Mouse (Mus musculus) forebrain, embryonic 15.5 days (tissue): Measurements from ENCODE around the gene Vwde. TPM values are rescaled to one million over a fixed set of nuclear protein-coding genes. Genes with fewer than 3 reads are reported as not detected.

ENCODE experiments used
- ATAC-seq: fragments of 200-750 bp; cut with Nextera tagmentation; replicated peaks from 2 replicates; pipeline ENCODE4 v1.8.0; 2017; ENCODE audit warnings: mild to moderate bottlenecking, moderate TSS enrichment, moderate library complexity
- H3K27ac ChIP-seq: fragments of 300-500 bp; sonication (generic); replicated peaks from 2 replicates; pipeline ENCODE4 v1.5.1; 2015; ENCODE audit warnings: mild to moderate bottlenecking, inconsistent platforms
- H3K27me3 ChIP-seq: fragments of 300-500 bp; sonication (generic); 2 replicates; pipeline ENCODE4 v1.6.1; 2015; ENCODE audit warnings: inconsistent platforms
- H3K36me3 ChIP-seq: fragments of 300-500 bp; sonication (generic); 2 replicates; pipeline ENCODE4 v1.6.1; 2015; ENCODE audit warnings: mild to moderate bottlenecking, inconsistent platforms
- H3K4me1 ChIP-seq: fragments of 300-500 bp; sonication (generic); 2 replicates; pipeline ENCODE4 v1.6.1; 2015; ENCODE audit warnings: inconsistent platforms
- H3K4me2 ChIP-seq: fragments of 300-500 bp; sonication (generic); replicated peaks from 2 replicates; pipeline ENCODE4 v1.6.1; 2015; ENCODE audit warnings: mild to moderate bottlenecking, inconsistent platforms
- H3K4me3 ChIP-seq: fragments of 300-500 bp; sonication (generic); 2 replicates; pipeline ENCODE4 v1.5.1; 2015; ENCODE audit warnings: mild to moderate bottlenecking, inconsistent platforms
- H3K9ac ChIP-seq: fragments of 300-500 bp; sonication (generic); replicated peaks from 2 replicates; pipeline ENCODE4 v1.6.1; 2015; ENCODE audit warnings: mild to moderate bottlenecking, inconsistent platforms
- H3K9me3 ChIP-seq: fragments of 300-500 bp; sonication (generic); 2 replicates; pipeline ENCODE4 v1.6.1; 2016; ENCODE audit warnings: inconsistent platforms
- WGBS: fragments of 180-500 bp; shearing (Covaris S2); methylation state at CpG from one replicate; pipeline ENCODE4 v1.1.7; 2015; ENCODE audit warnings: mixed read lengths; 5-methylcytosine and 5-hydroxymethylcytosine counted together
- polyA plus RNA-seq: library from polyadenylated mRNA; unstranded; fragments of >200 nt; fragmentation: Nextera tagmentation; extraction: Ambion mirVana; gene quantifications from 2 replicates; pipeline ENCODE4 v1.2.1, GENCODE M21; 2015

Vwde gene
- 0.03 TPM in 1 of 2 replicates, not detected in the other for polyA plus RNA-seq

GRCm38 (mm10) chr6:13224596-13225227, at the start of gene Vwde:
Gene Vwde, minus strand, starts transcription at chr6:13224965.
- ATAC-seq = no peak
- no peaks in the 10 kb centered on the region for H3K9me3 ChIP-seq

GRCm38 (mm10) chr6:13255341-13255740, 30.6 kb upstream of the Vwde start:
- H3K9me3 ChIP-seq = no peaks in the 10 kb centered on the region
- no peak overlapping the region for H3K4me2 ChIP-seq
- no peaks in the 10 kb centered on the region for H3K4me1 ChIP-seq
- H3K27ac ChIP-seq = no peak overlapping the region
- H3K27me3 ChIP-seq = no peaks in the 10 kb centered on the region
- no peak overlapping the region for H3K4me3 ChIP-seq
- 89% methylated on average over 4 of the region's 4 CpGs for WGBS
- ATAC-seq = no peak
- no peaks in the 10 kb centered on the region for H3K36me3 ChIP-seq
- no peak overlapping the region for H3K9ac ChIP-seq

More at GRCm38 (mm10) chr6:13224596-13225227, at the start of gene Vwde:
- H3K9ac ChIP-seq = no peak within 1 kb of the TSS
- no peaks in the 10 kb centered on the region for H3K36me3 ChIP-seq
- H3K27me3 ChIP-seq = no peaks in the 10 kb centered on the region
- H3K4me2 ChIP-seq = peak within 1 kb of the TSS; percentile 40
- 30% methylated on average over 15 of the region's 15 CpGs for WGBS
- H3K4me3 ChIP-seq = peak within 1 kb of the TSS; percentile 19
- H3K27ac ChIP-seq = no peak within 1 kb of the TSS
- peaks cover 5% of the 10 kb centered on the region; the same call in 1 of the 2 replicates for H3K4me1 ChIP-seq

GRCm38 (mm10) chr6:13248317-13248969, 23.7 kb upstream of the Vwde start:
- no peaks in the 10 kb centered on the region for H3K36me3 ChIP-seq
- no peaks in the 10 kb centered on the region for H3K4me1 ChIP-seq
- no peak overlapping the region for H3K27ac ChIP-seq
- 64% methylated on average over 4 of the region's 4 CpGs for WGBS
- no peak overlapping the region for H3K4me2 ChIP-seq
- 0 out of 2 replicates have a peak, but pooled peaks have one; percentile 23 for ATAC-seq
- H3K4me3 ChIP-seq = no peak overlapping the region
- no peak overlapping the region for H3K9ac ChIP-seq
- H3K27me3 ChIP-seq = no peaks in the 10 kb centered on the region
- no peaks in the 10 kb centered on the region for H3K9me3 ChIP-seq

- no peak overlapping the region for H3K4me2 ChIP-seq
- WGBS = 60% methylated on average over 6 of the region's 6 CpGs
- no peak for ATAC-seq
These were observed 18.6 kb downstream of the Vwde start for GRCm38 (mm10) chr6:13206157-13206556.

GRCm38 (mm10) chr6:13197486-13197885, 27.3 kb downstream of the Vwde start:
- Histone ChIP-seq H3K4me1 (no peaks in the 10 kb centered on the region), H3K9me3 (no peaks in the 10 kb centered on the region), H3K36me3 (no peaks in the 10 kb centered on the region), H3K27ac (no peak overlapping the region), H3K4me2 (no peak overlapping the region), H3K27me3 (no peaks in the 10 kb centered on the region), H3K9ac (no peak overlapping the region), H3K4me3 (no peak overlapping the region)
- no peak for ATAC-seq
- WGBS = 87% methylated on average over 3 of the region's 3 CpGs

More at GRCm38 (mm10) chr6:13206157-13206556, 18.6 kb downstream of the Vwde start:
- Histone ChIP-seq H3K9ac (no peak overlapping the region), H3K4me3 (no peak overlapping the region), H3K27me3 (no peaks in the 10 kb centered on the region), H3K27ac (no peak overlapping the region), H3K4me1 (no peaks in the 10 kb centered on the region), H3K36me3 (no peaks in the 10 kb centered on the region), H3K9me3 (no peaks in the 10 kb centered on the region)

GRCm38 (mm10) chr6:13186836-13187235, 37.9 kb downstream of the Vwde start:
- Histone ChIP-seq H3K9me3 (no peaks in the 10 kb centered on the region), H3K4me2 (no peak overlapping the region), H3K4me1 (no peaks in the 10 kb centered on the region), H3K4me3 (no peak overlapping the region), H3K27me3 (no peaks in the 10 kb centered on the region), H3K27ac (no peak overlapping the region), H3K36me3 (no peaks in the 10 kb centered on the region), H3K9ac (no peak overlapping the region)
- 87% methylated on average over 11 of the region's 11 CpGs for WGBS
- no peak for ATAC-seq

GRCm38 (mm10) chr6:13180061-13180460, 44.7 kb downstream of the Vwde start:
- Histone ChIP-seq H3K9ac (no peak overlapping the region), H3K4me1 (no peaks in the 10 kb centered on the region), H3K4me3 (no peak overlapping the region), H3K27me3 (no peaks in the 10 kb centered on the region), H3K27ac (no peak overlapping the region), H3K36me3 (no peaks in the 10 kb centered on the region), H3K9me3 (no peaks in the 10 kb centered on the region), H3K4me2 (no peak overlapping the region)
- ATAC-seq = no peak
- WGBS = 90% methylated on average over 3 of the region's 3 CpGs

- ATAC-seq = no peak
- Histone ChIP-seq H3K9ac (no peak overlapping the region), H3K9me3 (no peaks in the 10 kb centered on the region), H3K4me1 (no peaks in the 10 kb centered on the region; the same call in 1 of the 2 replicates), H3K4me3 (no peak overlapping the region), H3K4me2 (no peak overlapping the region), H3K36me3 (no peaks in the 10 kb centered on the region), H3K27ac (no peak overlapping the region), H3K27me3 (no peaks in the 10 kb centered on the region)
- 67% methylated on average over 3 of the region's 3 CpGs for WGBS
These were observed 55.2 kb downstream of the Vwde start for GRCm38 (mm10) chr6:13169459-13170150.

- no peak overlapping the region for H3K9ac ChIP-seq
- H3K27ac ChIP-seq = no peak overlapping the region
- no peaks in the 10 kb centered on the region for H3K36me3 ChIP-seq
- H3K9me3 ChIP-seq = no peaks in the 10 kb centered on the region
- no peak for ATAC-seq
- H3K4me3 ChIP-seq = no peak overlapping the region
- H3K27me3 ChIP-seq = no peaks in the 10 kb centered on the region
- no peak overlapping the region for H3K4me2 ChIP-seq
- 48% methylated on average over 9 of the region's 9 CpGs for WGBS
- H3K4me1 ChIP-seq = no peaks in the 10 kb centered on the region; the same call in 1 of the 2 replicates
These were observed 58.4 kb downstream of the Vwde start for GRCm38 (mm10) chr6:13166240-13166937.

GRCm38 (mm10) chr6:13159437-13159836, 65.3 kb downstream of the Vwde start:
- H3K36me3 ChIP-seq = no peaks in the 10 kb centered on the region
- 85% methylated on average over 2 of the region's 2 CpGs for WGBS

GRCm38 (mm10) chr6:13153888-13154697, 70.7 kb downstream of the Vwde start:
- WGBS = 97% methylated on average over 9 of the region's 9 CpGs
- 0 out of 2 replicates have a peak, but pooled peaks have one; percentile 38 for ATAC-seq
- no peaks in the 10 kb centered on the region for H3K4me1 ChIP-seq

More at GRCm38 (mm10) chr6:13159437-13159836, 65.3 kb downstream of the Vwde start:
- H3K4me2 ChIP-seq = no peak overlapping the region
- no peak overlapping the region for H3K9ac ChIP-seq
- H3K4me1 ChIP-seq = no peaks in the 10 kb centered on the region
- peak; percentile 69 for ATAC-seq
- H3K27me3 ChIP-seq = no peaks in the 10 kb centered on the region
- H3K4me3 ChIP-seq = no peak overlapping the region
- no peak overlapping the region for H3K27ac ChIP-seq
- no peaks in the 10 kb centered on the region for H3K9me3 ChIP-seq

More at GRCm38 (mm10) chr6:13153888-13154697, 70.7 kb downstream of the Vwde start:
- H3K9me3 ChIP-seq = no peaks in the 10 kb centered on the region
- no peak overlapping the region for H3K4me3 ChIP-seq
- no peaks in the 10 kb centered on the region for H3K36me3 ChIP-seq
- no peak overlapping the region for H3K27ac ChIP-seq
- H3K27me3 ChIP-seq = no peaks in the 10 kb centered on the region
- H3K9ac ChIP-seq = no peak overlapping the region
- H3K4me2 ChIP-seq = no peak overlapping the region
